Mouse (Mus musculus) lung, embryonic 16.5 days (tissue): ENCODE data around the gene Krtap5-2. TPM values are rescaled to one million over a fixed set of nuclear protein-coding genes. Genes with fewer than 3 reads are reported as not detected.
"Not testable (repeated sequence)": the region's sequence is repeated elsewhere in the genome, so short reads cannot be mapped to it uniquely, and the experiment has no call there.

Experiments
- ATAC-seq: fragments of 200-750 bp; cut with Nextera tagmentation; 2 replicates; pipeline ENCODE4 v1.8.0; 2017; ENCODE audit warnings: low read depth, mild to moderate bottlenecking, moderate library complexity
- H3K27ac ChIP-seq: fragments of 300-500 bp; sonication (generic); 2 replicates; pipeline ENCODE4 v1.5.1; 2014; ENCODE audit warnings: mild to moderate bottlenecking, control low read depth, low read length
- H3K27me3 ChIP-seq: fragments of 300-500 bp; sonication (generic); 2 replicates; pipeline ENCODE4 v1.6.1; 2014; ENCODE audit warnings: low read depth, low read length, mixed read lengths; ENCODE audit not compliant: control insufficient read depth, insufficient read depth
- H3K36me3 ChIP-seq: fragments of 300-500 bp; sonication (generic); 2 replicates; pipeline ENCODE4 v1.6.1; 2014; ENCODE audit warnings: low read length; ENCODE audit not compliant: control insufficient read depth, insufficient read depth
- H3K4me1 ChIP-seq: fragments of 300-500 bp; sonication (generic); replicated peaks from 2 replicates; pipeline ENCODE4 v1.6.1; 2014; ENCODE audit warnings: low read length, mixed read lengths; ENCODE audit not compliant: control insufficient read depth, insufficient read depth
- H3K4me2 ChIP-seq: fragments of 300-500 bp; sonication (generic); 2 replicates; pipeline ENCODE4 v1.6.1; 2014; ENCODE audit warnings: low read depth, low read length, control low read depth
- H3K4me3 ChIP-seq: fragments of 300-500 bp; sonication (generic); 2 replicates; pipeline ENCODE4 v1.5.1; 2014; ENCODE audit warnings: mild to moderate bottlenecking, low read length, control low read depth
- H3K9ac ChIP-seq: fragments of 300-500 bp; sonication (generic); 2 replicates; pipeline ENCODE4 v1.6.1; 2014; ENCODE audit warnings: low read length, control low read depth
- H3K9me3 ChIP-seq: fragments of 300-500 bp; sonication (generic); 2 replicates; pipeline ENCODE4 v1.6.1; 2016; ENCODE audit warnings: low read length; ENCODE audit not compliant: control insufficient read depth
- WGBS: fragments of 180-500 bp; shearing (Covaris S2); extraction: QIAGEN DNeasy Blood & Tissue Kit; methylation state at CpG from one replicate; pipeline ENCODE4 v1.1.7; 2014; 5-methylcytosine and 5-hydroxymethylcytosine counted together
- polyA plus RNA-seq: library from polyadenylated mRNA; unstranded; fragments of >200 nt; fragmentation: Nextera tagmentation; extraction: Ambion mirVana; gene quantifications from 2 replicates; pipeline ENCODE4 v1.2.1, GENCODE M21; 2015

The Krtap5-2 gene
- polyA plus RNA-seq, 1 experiment from 2014 or later, result not detected

DNA sequence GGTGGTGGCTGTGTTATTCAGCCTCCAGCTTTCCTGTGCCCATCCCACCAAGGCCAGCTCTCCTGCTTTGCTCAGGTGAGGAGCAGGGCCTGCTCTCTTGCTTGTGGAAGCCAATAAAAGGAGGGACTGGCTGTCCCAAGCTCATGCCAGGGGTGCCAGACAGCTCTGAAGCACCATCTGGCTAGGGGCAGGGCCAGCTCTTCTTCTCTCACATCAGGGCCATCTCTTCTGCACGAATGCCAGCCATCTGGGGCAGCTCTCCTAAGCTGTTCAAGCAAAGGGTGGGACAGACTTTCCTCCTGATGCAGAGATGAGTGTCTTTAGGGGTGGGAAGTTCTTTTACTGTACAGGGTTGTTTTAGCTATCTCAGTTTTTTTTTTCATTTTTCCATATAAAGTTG, 5.2 kb upstream of the Krtap5-2 start:
- ATAC-seq, result no peak
- Histone ChIP-seq H3K27ac (no peak overlapping the region), H3K27me3 (no peaks in the 10 kb centered on the region), H3K9ac (no peak overlapping the region), H3K4me2 (no peak overlapping the region), H3K4me1 (no peaks in the 10 kb centered on the region), H3K36me3 (no peaks in the 10 kb centered on the region), H3K9me3 (no peaks in the 10 kb centered on the region), H3K4me3 (no peak overlapping the region)
- WGBS, result 19% methylated on average over 1 of the region's 1 CpGs

DNA sequence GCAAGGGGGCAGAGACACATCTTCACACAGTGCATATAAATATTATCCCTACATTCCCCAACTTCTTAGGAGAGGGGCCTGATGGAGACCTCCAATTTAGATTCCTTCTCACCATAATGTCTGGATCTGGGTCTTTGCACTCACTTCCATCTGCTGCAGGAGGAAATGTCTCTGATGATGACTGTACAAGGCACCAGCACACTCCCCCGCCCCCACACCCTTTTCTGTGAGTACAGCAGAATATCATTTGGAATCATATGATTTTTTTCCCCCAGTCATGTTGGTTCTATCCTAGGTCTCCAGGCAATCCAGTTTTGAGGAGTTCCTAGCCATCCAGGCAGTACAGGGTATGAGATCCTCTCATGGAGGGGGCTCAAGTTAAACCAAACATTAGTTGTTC, 2.9 kb upstream of the Krtap5-2 start:
- Histone ChIP-seq H3K9me3 (no peaks in the 10 kb centered on the region), H3K4me1 (no peaks in the 10 kb centered on the region), H3K27me3 (no peaks in the 10 kb centered on the region), H3K9ac (no peak overlapping the region), H3K4me2 (no peak overlapping the region), H3K36me3 (no peaks in the 10 kb centered on the region), H3K27ac (no peak overlapping the region), H3K4me3 (no peak overlapping the region)
- WGBS, result 66% methylated on average over 1 of the region's 1 CpGs
- no peak for ATAC-seq

DNA sequence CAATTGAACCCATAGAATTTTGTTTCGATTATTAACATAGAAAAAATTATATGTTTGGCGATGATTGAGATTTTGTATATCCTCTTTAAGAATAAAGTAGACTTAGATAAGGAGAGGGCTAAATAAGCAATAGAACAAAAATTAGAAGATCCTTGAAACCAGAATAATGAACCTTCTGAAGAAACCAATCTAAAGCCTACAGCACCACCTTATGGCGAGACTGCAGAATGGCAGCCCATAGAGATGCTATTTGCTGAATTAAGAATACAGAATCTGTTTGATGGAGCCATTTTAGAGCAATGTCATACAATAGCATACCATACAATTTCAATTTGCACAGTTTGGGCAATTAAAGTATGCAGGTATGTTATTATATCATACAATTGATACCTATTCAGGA, 6.0 kb downstream of the Krtap5-2 start:
- 44% methylated on average over 3 of the region's 3 CpGs for WGBS
- no peak overlapping the region for H3K4me3 ChIP-seq
- no peaks in the 10 kb centered on the region for H3K4me1 ChIP-seq
- no peak overlapping the region for H3K9ac ChIP-seq
- no peak overlapping the region for H3K4me2 ChIP-seq
- H3K36me3 ChIP-seq, result no peaks in the 10 kb centered on the region
- H3K27me3 ChIP-seq, result no peaks in the 10 kb centered on the region
- H3K9me3 ChIP-seq, result no peaks in the 10 kb centered on the region
- H3K27ac ChIP-seq, result no peak overlapping the region
- ATAC-seq, result no peak

GRCm38 (mm10) chr7:142165639-142166038, 10.2 kb downstream of the Krtap5-2 start, which contains the start of gene Gm4553:
Gene Gm4553, minus strand, starts transcription at chr7:142165739.
- not testable (repeated sequence) for H3K4me3 ChIP-seq, ATAC-seq, H3K27me3 ChIP-seq, H3K27ac ChIP-seq, H3K9ac ChIP-seq, H3K4me2 ChIP-seq, H3K9me3 ChIP-seq, H3K4me1 ChIP-seq, H3K36me3 ChIP-seq

DNA sequence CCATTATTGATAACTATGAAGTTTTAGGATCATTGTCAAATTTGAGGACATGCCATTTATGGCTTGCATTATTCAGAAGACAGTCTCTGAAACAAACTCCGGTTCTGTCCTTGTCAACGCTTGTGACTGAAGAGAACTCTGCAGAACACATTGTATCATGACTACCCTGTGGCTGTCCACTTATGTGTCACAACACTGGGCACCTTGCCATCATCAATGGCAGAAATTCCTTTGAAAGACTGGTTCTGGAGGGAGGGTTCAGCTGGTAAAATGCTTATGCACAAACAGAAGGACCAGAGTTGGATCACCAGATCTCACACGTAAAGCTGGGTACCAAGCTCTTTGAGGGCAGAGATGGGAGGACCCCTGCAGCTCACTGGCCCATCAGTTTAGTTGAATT, 16.4 kb downstream of the Krtap5-2 start:
- Histone ChIP-seq H3K27ac (no peak overlapping the region), H3K4me1 (no peaks in the 10 kb centered on the region)
- 95% methylated on average over 3 of the region's 3 CpGs for WGBS

DNA sequence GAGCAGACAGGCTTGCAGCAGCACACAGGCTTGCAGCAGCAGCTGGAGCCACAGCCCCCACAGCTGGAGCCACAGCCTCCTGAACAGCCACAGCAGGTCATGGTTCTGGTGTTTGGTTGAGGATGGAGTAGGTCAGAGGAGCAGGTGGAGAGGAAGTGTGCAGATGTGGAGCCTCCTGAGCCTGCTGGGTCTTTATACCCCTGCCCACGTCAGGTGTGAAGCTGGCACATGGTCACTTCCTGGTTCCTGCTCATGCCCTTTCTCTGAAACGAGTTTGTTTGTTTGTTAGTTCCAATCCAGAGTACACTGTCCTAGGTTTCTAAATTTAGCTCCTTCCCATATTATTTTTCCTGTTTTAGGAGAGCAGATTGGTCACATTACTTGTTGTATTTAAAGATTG, 18.8 kb downstream of the Krtap5-2 start, which contains the start of gene Gm29735:
Gene Gm29735 (minus strand): TSS at position 101 of the 400 bp plus-strand sequence.
- not testable (repeated sequence) for H3K4me2 ChIP-seq, H3K27me3 ChIP-seq, H3K36me3 ChIP-seq, H3K27ac ChIP-seq, H3K4me3 ChIP-seq, H3K4me1 ChIP-seq, ATAC-seq, H3K9ac ChIP-seq, H3K9me3 ChIP-seq
- WGBS, result 25% methylated on average over 2 of the region's 2 CpGs

More for the DNA sequence above, 16.4 kb downstream of the Krtap5-2 start:
- no peak overlapping the region for H3K9ac ChIP-seq
- no peak overlapping the region for H3K4me3 ChIP-seq
- no peak overlapping the region for H3K4me2 ChIP-seq
- H3K36me3 ChIP-seq, result no peaks in the 10 kb centered on the region
- ATAC-seq, result no peak
- no peaks in the 10 kb centered on the region for H3K9me3 ChIP-seq
- no peaks in the 10 kb centered on the region for H3K27me3 ChIP-seq

- no peak overlapping the region for H3K27ac ChIP-seq
- H3K4me3 ChIP-seq, result no peak overlapping the region
- no peak for ATAC-seq
- no peaks in the 10 kb centered on the region for H3K27me3 ChIP-seq
- 47% methylated on average over 1 of the region's 1 CpGs for WGBS
- no peak overlapping the region for H3K4me2 ChIP-seq
- H3K4me1 ChIP-seq, result no peaks in the 10 kb centered on the region
- H3K36me3 ChIP-seq, result no peaks in the 10 kb centered on the region
- H3K9ac ChIP-seq, result no peak overlapping the region
- H3K9me3 ChIP-seq, result no peaks in the 10 kb centered on the region
Measured at GRCm38 (mm10) chr7:142155308-142155707, 20.5 kb downstream of the Krtap5-2 start.

DNA sequence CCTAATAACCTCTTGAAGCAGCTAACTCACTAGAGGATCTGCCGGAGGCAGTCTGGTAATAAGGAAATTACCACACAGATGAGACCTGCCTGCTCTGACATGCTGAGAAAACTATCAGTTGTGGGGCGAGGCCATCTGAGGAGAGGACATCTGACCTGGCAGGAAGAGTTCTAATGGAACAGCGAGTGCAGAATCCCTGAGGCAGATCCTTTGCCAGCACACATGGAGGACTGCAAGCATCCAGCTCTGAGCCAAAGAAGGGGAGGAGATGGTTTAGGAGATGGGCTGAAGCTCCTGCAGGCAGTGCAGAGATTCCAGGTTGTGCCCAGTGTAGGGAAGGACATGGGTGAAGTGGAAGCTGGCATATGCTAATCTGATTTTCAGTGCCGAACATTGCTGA, 23.6 kb downstream of the Krtap5-2 start:
- no peak for ATAC-seq
- Histone ChIP-seq H3K27me3 (no peaks in the 10 kb centered on the region), H3K27ac (no peak overlapping the region), H3K4me1 (no peaks in the 10 kb centered on the region), H3K9me3 (no peaks in the 10 kb centered on the region; the same call in 1 of the 2 replicates), H3K4me3 (no peak overlapping the region), H3K4me2 (no peak overlapping the region), H3K36me3 (no peaks in the 10 kb centered on the region), H3K9ac (no peak overlapping the region)
- 82% methylated on average over 4 of the region's 4 CpGs for WGBS

DNA sequence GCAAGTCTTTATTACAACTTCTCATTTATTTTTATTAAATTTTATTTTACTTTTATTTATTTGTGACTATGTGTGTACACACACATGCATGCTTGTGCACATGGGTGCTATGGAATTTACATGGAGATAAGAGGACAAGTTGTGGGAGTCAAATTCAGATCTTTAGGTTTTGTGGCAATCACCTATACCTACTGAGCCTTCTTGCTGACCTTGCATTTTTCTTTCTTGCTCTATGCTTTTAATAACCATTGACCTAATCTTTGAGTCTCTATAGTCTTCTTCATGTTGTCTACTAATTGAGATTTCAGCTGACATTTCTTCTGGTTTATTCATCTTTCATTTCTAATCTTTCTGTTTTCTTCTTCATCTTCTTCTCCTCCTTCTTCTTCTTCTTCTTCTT, 27.2 kb downstream of the Krtap5-2 start:
- ATAC-seq, result no peak
- Histone ChIP-seq H3K36me3 (no peaks in the 10 kb centered on the region), H3K4me1 (no peaks in the 10 kb centered on the region), H3K4me3 (no peak overlapping the region), H3K4me2 (no peak overlapping the region), H3K27ac (no peak overlapping the region), H3K27me3 (no peaks in the 10 kb centered on the region), H3K9me3 (no peaks in the 10 kb centered on the region; the same call in 1 of the 2 replicates), H3K9ac (no peak overlapping the region)

GRCm38 (mm10) chr7:142146033-142146432, 29.8 kb downstream of the Krtap5-2 start:
- no peaks in the 10 kb centered on the region; the same call in 1 of the 2 replicates for H3K9me3 ChIP-seq
- no peaks in the 10 kb centered on the region for H3K27me3 ChIP-seq
- WGBS, result 4% methylated on average over 1 of the region's 1 CpGs
- H3K9ac ChIP-seq, result no peak overlapping the region
- H3K4me3 ChIP-seq, result no peak overlapping the region
- no peak overlapping the region for H3K27ac ChIP-seq
- no peak for ATAC-seq
- no peak overlapping the region for H3K4me2 ChIP-seq
- no peaks in the 10 kb centered on the region for H3K36me3 ChIP-seq
- H3K4me1 ChIP-seq, result no peaks in the 10 kb centered on the region
